Mouse (Mus musculus) frontal cortex, adult 2 months (tissue): Measurements from ENCODE around the gene Ttll3. TPM values are rescaled to one million over a fixed set of nuclear protein-coding genes. Genes with fewer than 3 reads are reported as not detected.

ENCODE experiments used
- DNase-seq, 2 experiments: peaks; one replicate each; pipeline ENCODE4 v3.0.0; 2022; ENCODE audit warnings: low spot score in 1 of 2; ENCODE audit errors: extremely low spot score in 1 of 2
- polyA plus RNA-seq: library from polyadenylated mRNA; depleted of rRNA; stranded (reverse); fragments of >200 nt; gene quantifications from 2 replicates; pipeline ENCODE4 v1.2.3, GENCODE M21; 2012

Gene Ttll3
- polyA plus RNA-seq, 1 experiment, result 22.1 TPM

GRCm38 (mm10) chr6:113377496-113378385 is 11.3 kb upstream of the Ttll3 start, which contains the start of the genes Tada3 and Arpc4:
Gene Tada3, minus strand, starts transcription at chr6:113377883.
Gene Arpc4, plus strand, starts transcription at chr6:113378115.
- DNase-seq, result peak; percentile 80 to 91

GRCm38 (mm10) chr6:113379246-113379645 is 9.8 kb upstream of the Ttll3 start:
- no peak for DNase-seq

DNA sequence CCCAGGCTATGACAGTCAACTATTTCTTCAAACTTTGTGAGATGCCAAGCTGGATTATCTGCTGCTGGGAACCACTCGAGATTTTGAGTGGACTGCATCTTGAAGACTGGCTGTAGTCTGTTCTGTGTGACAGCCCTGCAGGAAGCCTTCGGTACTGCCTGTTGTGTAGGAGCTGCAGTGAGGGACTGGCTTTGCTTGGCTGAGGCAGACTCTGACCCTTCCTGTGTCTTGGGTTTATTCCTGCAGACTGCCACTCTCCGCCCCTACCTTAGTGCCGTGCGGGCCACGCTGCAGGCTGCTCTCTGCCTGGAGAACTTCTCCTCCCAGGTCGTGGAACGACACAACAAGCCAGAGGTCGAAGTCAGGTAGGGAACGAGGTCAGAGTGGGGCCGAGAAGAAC is 8.6 kb upstream of the Ttll3 start:
- no peak for DNase-seq

DNA sequence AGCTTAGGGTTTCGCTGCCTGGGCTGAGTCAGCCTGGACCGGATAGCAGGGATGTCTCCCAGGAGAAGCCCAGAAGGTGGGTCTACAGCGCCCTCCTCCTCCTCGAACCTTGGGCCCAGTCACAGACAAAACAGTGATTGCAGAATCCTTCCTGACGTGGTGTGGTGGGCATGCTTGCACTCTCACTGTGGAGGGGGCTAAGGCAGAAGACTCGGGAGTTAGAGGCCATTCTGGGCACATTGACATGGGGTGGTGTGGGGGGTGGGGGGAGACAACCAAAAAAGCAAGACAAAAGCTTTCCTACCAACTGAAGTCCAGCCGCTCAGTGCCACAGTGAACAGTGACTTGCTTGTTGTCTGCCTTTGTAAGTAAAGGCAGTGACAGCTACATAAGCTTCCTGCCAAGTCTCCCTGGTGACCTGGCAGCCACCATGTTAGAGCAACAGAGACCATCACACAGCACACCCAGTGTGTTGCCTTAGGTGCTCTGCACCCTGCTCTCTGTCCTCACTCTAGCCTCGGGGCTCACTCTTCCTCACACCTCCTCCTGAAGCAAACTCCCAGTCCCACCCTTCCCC is 4.6 kb upstream of the Ttll3 start:
- DNase-seq, result no peak

- no peak for DNase-seq
Measured at GRCm38 (mm10) chr6:113385160-113385714, 3.8 kb upstream of the Ttll3 start.

DNA sequence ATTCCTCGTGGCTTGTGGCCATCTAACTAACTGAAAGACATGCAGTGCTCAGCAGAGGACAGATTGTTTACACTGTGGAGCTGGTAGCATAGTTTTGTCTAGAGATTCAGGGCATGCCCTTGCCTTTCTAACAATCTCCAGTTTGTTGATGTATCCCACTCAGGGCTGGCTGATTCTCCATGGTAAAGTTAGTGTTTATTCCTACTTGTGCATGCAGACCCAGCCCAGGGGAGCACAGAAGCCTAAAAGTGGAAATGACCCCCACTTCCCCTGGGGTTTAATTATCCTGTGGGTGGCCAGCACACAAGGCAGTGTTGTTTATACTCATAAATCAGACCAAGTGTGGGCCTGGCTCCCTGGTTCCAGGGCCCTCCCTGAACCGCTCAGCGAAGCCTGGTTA is 3.0 kb upstream of the Ttll3 start:
- DNase-seq, result no peak

GRCm38 (mm10) chr6:113390715-113391114 is 1.7 kb downstream of the Ttll3 start:
- no peak for DNase-seq

GRCm38 (mm10) chr6:113392015-113392386 is 2.9 kb downstream of the Ttll3 start:
- no peak for DNase-seq

GRCm38 (mm10) chr6:113392387-113393071 is 3.5 kb downstream of the Ttll3 start:
- DNase-seq, result peak in 1 of 2 experiments; percentile 48

GRCm38 (mm10) chr6:113393951-113394350 is 4.9 kb downstream of the Ttll3 start:
- DNase-seq, result no peak

DNA sequence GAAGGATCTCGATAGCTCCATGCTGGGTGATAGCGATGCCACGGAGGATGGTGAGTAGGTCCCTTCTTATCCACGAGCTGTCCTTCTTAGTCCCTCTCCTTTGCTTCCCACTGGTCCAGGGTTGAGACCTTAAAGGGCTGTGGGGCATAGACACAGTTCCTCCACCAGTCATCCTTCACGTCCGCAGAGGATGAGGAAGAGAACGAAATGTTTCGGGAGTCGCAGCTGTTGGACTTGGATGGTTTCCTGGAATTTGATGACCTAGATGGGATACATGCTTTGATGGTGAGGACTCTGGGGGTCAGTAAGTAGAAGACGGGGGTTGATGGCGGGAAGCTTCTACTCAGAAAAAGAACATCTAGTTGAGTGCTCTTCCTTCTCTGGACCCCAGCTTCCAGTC is 5.8 kb downstream of the Ttll3 start:
- no peak for DNase-seq

- no peak for DNase-seq
Measured at GRCm38 (mm10) chr6:113395501-113395900, 6.4 kb downstream of the Ttll3 start.

DNA sequence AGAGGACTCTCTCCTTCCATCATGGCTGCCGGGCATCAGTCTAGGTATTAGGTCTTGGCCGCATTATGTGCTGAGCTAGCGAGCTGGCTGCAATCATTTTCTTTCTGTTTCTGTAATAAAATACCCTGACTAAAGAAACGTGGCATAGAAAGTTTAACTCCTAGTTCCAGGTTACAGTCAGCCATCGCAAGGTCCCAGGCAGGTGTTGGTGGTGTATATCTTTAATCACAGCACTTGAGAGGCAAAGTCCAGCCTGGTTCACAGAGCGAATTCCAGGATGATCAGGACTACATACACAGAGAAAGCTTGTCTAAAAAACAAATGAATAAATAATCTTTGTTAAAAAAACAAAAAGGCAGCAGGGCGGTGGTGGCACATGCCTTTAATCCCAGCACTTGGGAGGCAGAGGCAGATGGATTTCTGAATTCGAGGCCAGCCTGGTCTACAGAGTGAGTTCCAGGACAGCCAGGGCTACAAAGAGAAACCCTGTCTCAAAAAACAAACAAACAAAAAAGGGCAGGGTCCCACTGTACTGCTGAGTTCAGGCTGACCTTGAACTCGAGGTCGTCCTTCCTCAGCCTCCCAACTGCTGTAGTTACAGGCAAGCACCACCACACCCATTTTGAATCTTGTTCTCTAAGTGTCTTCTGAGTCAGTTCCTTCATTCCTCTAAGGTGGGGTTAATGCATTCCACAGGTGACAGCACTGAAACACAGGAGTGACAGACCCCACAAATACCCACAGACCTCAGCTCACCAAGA is 7.4 kb downstream of the Ttll3 start:
- DNase-seq, result no peak

GRCm38 (mm10) chr6:113402094-113402493 is 13.0 kb downstream of the Ttll3 start:
- DNase-seq, result peak in 1 of 2 experiments; percentile 59

- DNase-seq, result no peak
Measured at GRCm38 (mm10) chr6:113404649-113405448, 15.8 kb downstream of the Ttll3 start.

- DNase-seq, result peak; percentile 66 to 74
Measured at GRCm38 (mm10) chr6:113405483-113405882, 16.4 kb downstream of the Ttll3 start.

DNA sequence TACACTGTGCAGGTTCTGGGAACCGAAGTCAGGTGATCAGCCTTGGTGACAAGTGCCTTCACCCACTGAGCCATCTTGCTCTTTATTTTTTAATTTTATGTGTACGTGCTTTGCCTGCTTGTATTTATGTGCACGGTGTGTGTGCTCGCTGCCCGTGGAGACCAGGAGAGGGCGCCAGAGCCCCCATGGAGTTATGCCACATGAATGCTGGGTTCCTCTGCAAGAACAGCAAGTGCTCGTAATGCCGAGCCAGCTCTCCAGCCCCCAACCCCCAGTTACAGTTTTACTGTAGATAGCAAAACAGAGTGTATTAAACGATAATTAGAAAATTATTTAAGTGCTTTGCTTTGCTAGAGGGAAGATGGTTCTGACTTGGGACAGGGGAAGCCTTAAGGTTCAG is 17.6 kb downstream of the Ttll3 start:
- no peak for DNase-seq

GRCm38 (mm10) chr6:113410001-113410400 is 20.9 kb downstream of the Ttll3 start:
- no peak for DNase-seq

- no peak for DNase-seq
Measured at GRCm38 (mm10) chr6:113416416-113416815, 27.4 kb downstream of the Ttll3 start.
